Mouse (Mus musculus) embryonic facial prominence, embryonic 11.5 days (tissue): ENCODE data around the gene Neurl3. TPM values are rescaled to one million over a fixed set of nuclear protein-coding genes. Genes with fewer than 3 reads are reported as not detected.

ENCODE experiments used
- ATAC-seq: fragments of 200-750 bp; cut with Nextera tagmentation; replicated peaks from 2 replicates; pipeline ENCODE4 v1.8.0; 2017; ENCODE audit warnings: low read depth; ENCODE audit not compliant: insufficient number of reproducible peaks, low FRiP score, low TSS enrichment
- DNase-seq: peaks from one replicate; pipeline ENCODE4 v3.0.0-alpha.2; 2015; ENCODE audit warnings: low spot score
- H3K27ac ChIP-seq: fragments of 300-500 bp; sonication (generic); replicated peaks from 2 replicates; pipeline ENCODE4 v1.5.1; 2014; ENCODE audit warnings: mild to moderate bottlenecking, low read depth, low read length, control low read depth
- H3K27me3 ChIP-seq: fragments of 300-500 bp; sonication (generic); 2 replicates; pipeline ENCODE4 v1.6.1; 2014; ENCODE audit warnings: mild to moderate bottlenecking, low read length, moderate library complexity, mixed read lengths; ENCODE audit not compliant: control insufficient read depth, insufficient read depth
- H3K36me3 ChIP-seq: fragments of 300-500 bp; sonication (generic); replicated peaks from 2 replicates; pipeline ENCODE4 v1.6.1; 2014; ENCODE audit warnings: low read depth, mild to moderate bottlenecking, low read length, moderate library complexity, mixed read lengths; ENCODE audit not compliant: control insufficient read depth, insufficient read depth
- H3K4me1 ChIP-seq: fragments of 300-500 bp; sonication (generic); 2 replicates; pipeline ENCODE4 v1.6.1; 2014; ENCODE audit warnings: low read length, mixed read lengths; ENCODE audit not compliant: control insufficient read depth, insufficient read depth
- H3K4me2 ChIP-seq: fragments of 300-500 bp; sonication (generic); 2 replicates; pipeline ENCODE4 v1.6.1; 2014; ENCODE audit warnings: low read depth, mild to moderate bottlenecking, control low read depth, low read length, moderate library complexity
- H3K4me3 ChIP-seq: fragments of 300-500 bp; sonication (generic); 2 replicates; pipeline ENCODE4 v1.5.1; 2014; ENCODE audit warnings: low read depth, low read length, control low read depth
- H3K9ac ChIP-seq: fragments of 300-500 bp; sonication (generic); replicated peaks from 2 replicates; pipeline ENCODE4 v1.6.1; 2014; ENCODE audit warnings: mild to moderate bottlenecking, control low read depth, low read length
- H3K9me3 ChIP-seq: fragments of 300-500 bp; sonication (generic); replicated peaks from 2 replicates; pipeline ENCODE4 v1.6.1; 2016; ENCODE audit warnings: mild to moderate bottlenecking, low read length, inconsistent platforms, mixed read lengths; ENCODE audit not compliant: control insufficient read depth
- WGBS: fragments of 180-500 bp; shearing (Covaris S2); extraction: QIAGEN DNeasy Blood & Tissue Kit; methylation state at CpG from one replicate; pipeline ENCODE4 v1.1.7; 2014; 5-methylcytosine and 5-hydroxymethylcytosine counted together
- polyA plus RNA-seq: library from polyadenylated mRNA; unstranded; fragments of >200 nt; fragmentation: Nextera tagmentation; extraction: Ambion mirVana; gene quantifications from 2 replicates; pipeline ENCODE4 v1.2.1, GENCODE M21; 2014

Gene Neurl3
- polyA plus RNA-seq, 1 experiment from 2014 or later = 1.2 TPM

DNA sequence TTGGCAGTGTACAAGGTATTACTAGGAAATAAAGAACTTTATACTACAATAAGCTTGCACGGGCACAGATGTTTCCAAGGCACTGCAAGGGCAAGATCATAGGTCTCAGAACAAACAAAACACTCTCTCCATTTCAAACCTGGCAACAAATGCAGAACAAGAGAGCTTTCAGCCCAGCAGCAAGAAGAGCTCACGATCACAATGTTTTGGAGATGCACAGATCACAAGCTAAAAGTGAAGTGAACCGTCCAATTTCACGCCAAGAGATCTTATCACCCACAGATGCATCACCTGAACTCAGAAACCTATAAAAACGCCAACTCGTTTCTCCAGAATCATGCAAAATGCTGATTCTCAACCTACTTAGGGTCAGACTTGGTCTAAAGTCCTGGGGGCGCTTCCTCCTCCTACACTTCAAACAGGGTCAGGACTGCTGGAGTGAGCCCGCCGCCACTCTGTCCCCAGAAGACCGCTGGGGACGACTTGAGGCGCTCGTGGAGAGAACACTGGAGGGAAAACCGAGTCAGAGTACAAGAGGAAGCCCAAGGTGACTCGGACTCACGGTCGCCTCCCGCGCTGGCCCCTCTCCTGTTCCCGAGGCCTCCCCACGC is 30.9 kb downstream of the Neurl3 start:
- ATAC-seq (no peak; the same call in 1 of the 2 replicates), DNase-seq (peak; percentile 8)
- Histone ChIP-seq H3K9ac (peak overlapping the region; percentile 79), H3K4me3 (peak overlapping the region; percentile 87), H3K27me3 (no peaks in the 10 kb centered on the region), H3K4me2 (peak overlapping the region; percentile 50), H3K27ac (peak overlapping the region; percentile 39; the same call in 1 of the 2 replicates), H3K36me3 (no peaks in the 10 kb centered on the region), H3K4me1 (no peaks in the 10 kb centered on the region), H3K9me3 (no peaks in the 10 kb centered on the region)
- 4% methylated on average over 21 of the region's 21 CpGs for WGBS

DNA sequence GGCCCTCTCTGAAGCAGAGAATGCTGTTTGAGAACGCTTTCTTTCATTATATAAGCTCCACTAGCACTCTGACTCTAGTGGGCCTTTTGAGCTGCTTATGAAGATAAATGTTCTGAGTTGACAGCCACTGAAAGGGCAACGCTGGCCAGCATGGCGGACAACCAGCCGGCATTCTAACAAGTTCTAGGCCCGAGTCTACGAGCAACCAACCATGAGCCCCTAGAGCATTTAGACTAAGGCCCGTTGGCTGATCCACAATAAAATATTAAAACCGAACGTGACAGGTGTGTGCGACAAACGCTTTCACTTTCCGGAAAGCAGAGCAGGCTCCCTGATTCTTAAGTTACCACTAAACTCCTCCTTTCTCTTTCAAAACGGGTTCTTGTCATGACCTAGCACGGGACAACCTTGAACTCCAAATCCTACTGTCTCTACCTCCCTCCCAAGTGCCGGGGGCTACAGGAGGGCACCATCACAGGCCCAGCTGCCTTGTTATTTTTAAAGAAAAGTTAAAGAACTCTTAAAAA is 32.5 kb downstream of the Neurl3 start:
- no peak overlapping the region for H3K4me3 ChIP-seq
- no peak overlapping the region for H3K27ac ChIP-seq
- no peak overlapping the region for H3K4me2 ChIP-seq
- ATAC-seq (no peak), DNase-seq (no peak)
- no peaks in the 10 kb centered on the region for H3K27me3 ChIP-seq
- H3K9me3 ChIP-seq = no peaks in the 10 kb centered on the region
- H3K4me1 ChIP-seq = no peaks in the 10 kb centered on the region
- H3K9ac ChIP-seq = no peak overlapping the region
- 92% methylated on average over 15 of the region's 15 CpGs for WGBS
- no peaks in the 10 kb centered on the region for H3K36me3 ChIP-seq

DNA sequence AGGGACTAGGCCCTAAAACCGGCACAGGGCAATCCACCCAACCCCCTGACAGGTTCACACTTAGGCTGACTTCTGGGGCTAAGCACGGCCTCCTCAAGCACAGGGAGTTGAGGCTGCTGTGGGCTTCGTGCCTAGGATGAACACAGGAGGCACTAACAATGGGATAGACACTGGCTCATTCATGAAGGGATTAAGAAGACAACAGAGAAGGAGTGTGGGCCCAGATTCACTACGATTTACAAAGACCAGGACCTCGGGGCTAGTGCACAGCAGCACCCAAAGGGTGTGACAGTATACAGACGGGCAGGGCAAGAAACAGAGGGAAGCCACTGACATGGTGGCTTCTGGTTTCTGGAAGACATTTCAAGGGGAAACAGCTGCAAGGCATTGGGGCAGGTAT is 34.3 kb downstream of the Neurl3 start:
- ATAC-seq (no peak), DNase-seq (no peak)
- 40% methylated on average over 6 of the region's 6 CpGs for WGBS
- H3K9me3 ChIP-seq = no peaks in the 10 kb centered on the region
- H3K4me2 ChIP-seq = no peak overlapping the region
- H3K4me1 ChIP-seq = no peaks in the 10 kb centered on the region
- no peak overlapping the region for H3K9ac ChIP-seq
- H3K4me3 ChIP-seq = no peak overlapping the region
- no peaks in the 10 kb centered on the region for H3K36me3 ChIP-seq
- H3K27me3 ChIP-seq = no peaks in the 10 kb centered on the region
- no peak overlapping the region for H3K27ac ChIP-seq

DNA sequence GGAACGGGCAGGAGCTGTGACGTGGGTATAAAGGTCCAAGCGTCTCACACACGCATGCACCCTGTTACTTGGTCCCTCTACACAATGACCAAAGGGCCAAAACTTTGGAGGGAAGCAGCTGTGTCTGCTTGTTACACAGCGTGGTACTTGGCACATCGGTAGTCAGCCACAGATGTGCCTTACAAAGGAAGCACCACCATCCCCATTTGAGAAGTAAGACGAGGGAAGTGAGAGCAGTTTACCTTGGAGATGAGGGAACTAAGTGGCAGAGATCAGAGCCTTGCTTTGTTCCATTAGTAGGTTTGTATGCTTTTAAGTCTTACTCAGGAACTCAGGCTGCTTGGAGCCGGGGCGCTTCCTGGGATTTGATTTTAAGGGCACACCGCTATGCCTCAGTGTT is 35.1 kb downstream of the Neurl3 start:
- WGBS = 92% methylated on average over 10 of the region's 10 CpGs
- no peaks in the 10 kb centered on the region for H3K27me3 ChIP-seq
- ATAC-seq = no peak
- no peak overlapping the region for H3K4me3 ChIP-seq
- no peak overlapping the region for H3K27ac ChIP-seq
- no peak overlapping the region for H3K9ac ChIP-seq
- no peaks in the 10 kb centered on the region for H3K4me1 ChIP-seq
- H3K36me3 ChIP-seq = no peaks in the 10 kb centered on the region
- H3K9me3 ChIP-seq = no peaks in the 10 kb centered on the region
- H3K4me2 ChIP-seq = no peak overlapping the region
- no peak for DNase-seq

DNA sequence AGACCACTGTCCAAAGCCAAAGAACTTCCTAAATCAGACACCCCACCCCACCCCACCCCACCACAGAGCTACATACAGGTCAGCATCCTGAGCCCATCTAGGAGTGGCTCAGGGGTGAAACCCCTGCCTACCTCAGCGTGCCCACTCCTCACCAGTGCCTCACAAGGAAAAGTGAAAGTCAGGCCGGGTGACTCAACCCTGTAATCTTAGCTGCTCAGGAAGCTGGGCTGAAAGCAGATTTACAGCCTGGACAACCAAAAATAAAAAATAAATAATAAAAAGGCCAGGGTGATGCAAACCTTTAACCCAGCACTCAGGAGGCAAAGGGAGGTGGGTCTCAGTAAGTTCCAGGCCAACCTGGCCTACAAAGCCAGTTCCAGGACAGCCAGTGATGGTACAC is 38.6 kb downstream of the Neurl3 start:
- Histone ChIP-seq H3K36me3 (no peaks in the 10 kb centered on the region), H3K27me3 (no peaks in the 10 kb centered on the region), H3K4me3 (no peak overlapping the region), H3K9me3 (no peaks in the 10 kb centered on the region), H3K27ac (no peak overlapping the region), H3K4me2 (no peak overlapping the region), H3K9ac (no peak overlapping the region), H3K4me1 (no peaks in the 10 kb centered on the region)
- DNase-seq = no peak
- 86% methylated on average over 2 of the region's 2 CpGs for WGBS
- no peak for ATAC-seq

DNA sequence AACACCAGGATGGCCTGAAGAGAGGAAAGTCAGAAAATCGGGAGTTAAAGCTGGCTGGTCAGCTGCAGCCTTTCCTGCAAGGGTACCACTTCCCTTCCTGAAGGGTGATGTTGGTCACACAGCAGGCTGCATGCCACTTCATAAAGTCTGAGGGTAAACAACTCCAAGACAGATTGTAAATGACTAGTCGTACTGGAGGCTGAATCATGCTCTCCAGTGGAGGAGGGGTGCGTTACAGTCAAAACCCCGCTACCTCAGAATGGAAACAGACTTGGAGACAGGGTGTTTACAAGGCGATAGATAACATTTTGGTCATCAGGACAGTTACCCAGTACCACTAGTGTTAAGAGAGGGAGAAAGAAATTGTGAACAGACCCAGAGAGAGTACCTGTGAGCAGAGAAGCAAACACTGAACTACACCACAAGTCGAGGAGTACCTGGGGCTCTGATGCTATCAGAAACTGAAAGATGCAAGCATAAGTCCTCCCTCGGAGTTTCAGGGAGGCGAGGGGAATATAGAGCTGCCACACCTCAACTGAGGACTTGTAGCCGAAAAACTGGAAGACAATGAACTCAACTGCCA is 39.3 kb downstream of the Neurl3 start:
- WGBS = 88% methylated on average over 9 of the region's 9 CpGs
- Histone ChIP-seq H3K4me3 (no peak overlapping the region), H3K27me3 (no peaks in the 10 kb centered on the region), H3K4me2 (no peak overlapping the region), H3K9me3 (no peaks in the 10 kb centered on the region), H3K9ac (no peak overlapping the region), H3K4me1 (no peaks in the 10 kb centered on the region), H3K36me3 (no peaks in the 10 kb centered on the region), H3K27ac (no peak overlapping the region)
- ATAC-seq (no peak), DNase-seq (no peak)

DNA sequence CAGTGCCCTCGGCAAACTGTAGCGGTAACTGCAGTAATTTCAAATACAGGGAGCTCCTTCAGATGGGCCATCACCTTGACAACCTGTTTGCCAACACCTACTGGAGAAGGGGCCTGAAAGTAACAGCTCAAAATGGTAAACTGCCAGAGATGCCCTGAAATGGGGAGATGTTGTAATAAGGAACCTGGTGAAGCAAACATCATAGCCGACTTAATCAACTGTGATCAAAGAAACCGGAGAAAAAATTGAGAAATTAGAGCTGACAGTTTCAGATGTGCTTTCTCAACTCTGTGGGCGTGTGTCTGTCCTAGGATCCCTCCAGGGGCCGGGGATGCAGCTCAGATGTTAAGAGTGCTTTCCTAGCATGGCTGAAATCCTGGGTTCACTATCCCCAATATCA is 41.3 kb downstream of the Neurl3 start:
- Histone ChIP-seq H3K36me3 (no peaks in the 10 kb centered on the region), H3K9me3 (no peaks in the 10 kb centered on the region), H3K27me3 (no peaks in the 10 kb centered on the region), H3K9ac (no peak overlapping the region), H3K4me3 (no peak overlapping the region), H3K27ac (no peak overlapping the region), H3K4me2 (no peak overlapping the region), H3K4me1 (no peaks in the 10 kb centered on the region)
- ATAC-seq = no peak
- no peak for DNase-seq
- 82% methylated on average over 6 of the region's 6 CpGs for WGBS

DNA sequence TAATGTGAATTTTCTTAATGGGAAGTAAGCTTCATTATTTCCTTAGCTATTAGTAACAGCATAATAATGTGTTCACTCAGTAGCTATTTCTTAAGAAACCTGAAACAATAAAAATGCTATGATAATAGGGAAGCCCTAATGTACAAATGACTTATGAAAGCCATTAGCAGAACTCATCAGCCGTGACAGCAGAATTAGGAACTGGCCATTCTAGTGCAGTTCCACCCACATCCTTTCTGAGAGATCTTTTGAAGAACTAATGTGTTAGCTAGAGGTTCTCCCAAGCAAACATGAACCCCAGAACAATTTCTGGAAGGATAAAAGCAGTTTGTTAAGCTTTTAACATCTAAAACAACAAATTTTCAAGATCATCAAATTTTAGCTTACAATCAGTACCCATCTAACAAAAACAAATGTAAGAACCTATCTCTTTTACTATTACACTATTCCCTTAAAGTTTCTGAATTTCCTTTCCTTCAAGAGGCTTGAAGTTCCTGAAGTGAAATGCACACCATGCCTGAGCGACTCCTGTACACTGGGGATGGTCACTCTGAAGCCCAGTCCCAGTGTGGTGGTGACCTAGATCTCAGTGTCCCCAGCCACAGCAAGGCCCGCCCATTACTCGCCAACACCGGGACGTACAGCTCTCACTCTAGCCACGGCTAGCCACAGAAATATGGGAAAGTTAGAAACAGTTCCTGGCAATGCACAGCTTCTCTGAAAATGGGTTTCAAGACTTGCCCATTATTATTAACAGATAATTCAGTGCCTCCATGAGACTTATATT is 43.4 kb downstream of the Neurl3 start:
- no peak overlapping the region for H3K4me2 ChIP-seq
- H3K27ac ChIP-seq = no peak overlapping the region
- ATAC-seq (no peak), DNase-seq (no peak)
- no peaks in the 10 kb centered on the region for H3K4me1 ChIP-seq
- no peaks in the 10 kb centered on the region for H3K9me3 ChIP-seq
- no peak overlapping the region for H3K9ac ChIP-seq
- H3K27me3 ChIP-seq = no peaks in the 10 kb centered on the region
- H3K4me3 ChIP-seq = no peak overlapping the region
- 91% methylated on average over 7 of the region's 7 CpGs for WGBS
- no peaks in the 10 kb centered on the region for H3K36me3 ChIP-seq
